Mouse (Mus musculus) liver, embryonic 15.5 days (tissue): Measurements from ENCODE around the gene Ncor2. TPM values are rescaled to one million over a fixed set of nuclear protein-coding genes. Genes with fewer than 3 reads are reported as not detected.

Experiments used
- ATAC-seq: fragments of 200-750 bp; cut with Nextera tagmentation; 2 replicates; pipeline ENCODE4 v1.8.0; 2017; ENCODE audit warnings: moderate number of reproducible peaks, mild to moderate bottlenecking, moderate library complexity; ENCODE audit not compliant: insufficient read depth
- H3K27ac ChIP-seq: fragments of 300-500 bp; sonication (generic); replicated peaks from 2 replicates; pipeline ENCODE4 v1.5.1; 2015; ENCODE audit warnings: mild to moderate bottlenecking, inconsistent platforms
- H3K27me3 ChIP-seq: fragments of 300-500 bp; sonication (generic); 2 replicates; pipeline ENCODE4 v1.6.1; 2015; ENCODE audit warnings: mild to moderate bottlenecking, inconsistent platforms
- H3K36me3 ChIP-seq: fragments of 300-500 bp; sonication (generic); replicated peaks from 2 replicates; pipeline ENCODE4 v1.6.1; 2015; ENCODE audit warnings: moderate library complexity, mild to moderate bottlenecking, inconsistent platforms
- H3K4me1 ChIP-seq: fragments of 300-500 bp; sonication (generic); replicated peaks from 2 replicates; pipeline ENCODE4 v1.6.1; 2015; ENCODE audit warnings: inconsistent platforms
- H3K4me2 ChIP-seq: fragments of 300-500 bp; sonication (generic); 2 replicates; pipeline ENCODE4 v1.6.1; 2015; ENCODE audit warnings: moderate library complexity, mild to moderate bottlenecking, inconsistent platforms
- H3K4me3 ChIP-seq: fragments of 300-500 bp; sonication (generic); replicated peaks from 2 replicates; pipeline ENCODE4 v1.5.1; 2015; ENCODE audit warnings: mild to moderate bottlenecking, inconsistent platforms
- H3K9ac ChIP-seq: fragments of 300-500 bp; sonication (generic); 2 replicates; pipeline ENCODE4 v1.6.1; 2015; ENCODE audit warnings: moderate library complexity, mild to moderate bottlenecking, inconsistent platforms
- H3K9me3 ChIP-seq: fragments of 300-500 bp; sonication (generic); replicated peaks from 2 replicates; pipeline ENCODE4 v1.6.1; 2016; ENCODE audit warnings: inconsistent platforms
- whole genome bisulfite sequencing: fragments of 180-500 bp; shearing (Covaris S2); methylation state at CpG from one replicate; pipeline ENCODE4 v1.1.7; 2015; ENCODE audit warnings: mixed read lengths; ENCODE audit not compliant: insufficient replicate concordance; 5-methylcytosine and 5-hydroxymethylcytosine counted together
- polyA plus RNA-seq: library from polyadenylated mRNA; unstranded; fragments of >200 nt; fragmentation: Nextera tagmentation; extraction: Ambion mirVana; gene quantifications from 2 replicates; pipeline ENCODE4 v1.2.1, GENCODE M21; 2015

The Ncor2 gene
- polyA plus RNA-seq, 1 experiment from 2014 or later: 3.8 TPM

- no peaks in the 10 kb centered on the region for H3K27me3 ChIP-seq
- no peak overlapping the region for H3K4me3 ChIP-seq
- ATAC-seq: no peak
- WGBS: 67% methylated on average over 4 of the region's 4 CpGs
- H3K9me3 ChIP-seq: no peaks in the 10 kb centered on the region
- H3K36me3 ChIP-seq: no peaks in the 10 kb centered on the region
- no peak overlapping the region for H3K27ac ChIP-seq
- no peak overlapping the region for H3K4me2 ChIP-seq
- no peak overlapping the region for H3K9ac ChIP-seq
- peaks cover 62% of the 10 kb centered on the region for H3K4me1 ChIP-seq
These were observed 23.6 kb downstream of the Ncor2 start for GRCm38 (mm10) chr5:125155451-125155850.

DNA sequence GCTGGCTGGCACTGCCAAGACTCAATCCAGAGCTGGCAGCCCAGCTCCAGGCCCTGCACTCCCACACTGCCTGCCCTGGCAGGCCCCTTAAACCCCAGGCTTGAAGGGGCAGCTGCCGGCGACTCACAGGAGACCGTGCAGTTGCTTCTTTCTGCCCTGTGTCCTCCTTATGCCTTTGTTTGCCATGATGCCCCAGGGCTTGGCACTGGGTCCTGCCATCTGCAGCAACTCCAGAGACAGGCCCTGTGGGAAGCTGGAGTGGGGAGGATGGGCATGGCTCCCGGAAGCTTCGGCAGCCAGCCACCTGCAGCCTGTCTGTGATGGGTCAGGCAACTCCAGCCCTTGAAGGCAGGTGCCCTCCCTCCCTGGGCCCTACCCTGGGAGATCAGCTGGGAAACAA is 24.0 kb downstream of the Ncor2 start:
- no peaks in the 10 kb centered on the region for H3K9me3 ChIP-seq
- no peak overlapping the region for H3K9ac ChIP-seq
- H3K27ac ChIP-seq: no peak overlapping the region
- WGBS: 74% methylated on average over 5 of the region's 5 CpGs
- no peak overlapping the region for H3K4me3 ChIP-seq
- H3K27me3 ChIP-seq: no peaks in the 10 kb centered on the region
- no peaks in the 10 kb centered on the region for H3K36me3 ChIP-seq
- ATAC-seq: no peak
- H3K4me2 ChIP-seq: no peak overlapping the region
- peaks cover 58% of the 10 kb centered on the region for H3K4me1 ChIP-seq

GRCm38 (mm10) chr5:125154178-125154577 is 24.8 kb downstream of the Ncor2 start:
- no peaks in the 10 kb centered on the region for H3K9me3 ChIP-seq
- H3K27ac ChIP-seq: no peak overlapping the region
- H3K27me3 ChIP-seq: no peaks in the 10 kb centered on the region
- no peak for ATAC-seq
- H3K9ac ChIP-seq: no peak overlapping the region
- no peaks in the 10 kb centered on the region for H3K36me3 ChIP-seq
- peaks cover 50% of the 10 kb centered on the region for H3K4me1 ChIP-seq
- H3K4me2 ChIP-seq: no peak overlapping the region
- WGBS: 64% methylated on average over 5 of the region's 5 CpGs
- H3K4me3 ChIP-seq: no peak overlapping the region

- Histone ChIP-seq H3K27ac (no peak overlapping the region), H3K4me2 (no peak overlapping the region), H3K9ac (no peak overlapping the region), H3K9me3 (no peaks in the 10 kb centered on the region), H3K36me3 (no peaks in the 10 kb centered on the region), H3K27me3 (no peaks in the 10 kb centered on the region), H3K4me3 (no peak overlapping the region), H3K4me1 (peaks cover 41% of the 10 kb centered on the region)
- no peak for ATAC-seq
- 46% methylated on average over 11 of the region's 11 CpGs for WGBS
These were observed 25.7 kb downstream of the Ncor2 start for GRCm38 (mm10) chr5:125153201-125153816.

- H3K4me2 ChIP-seq: no peak overlapping the region
- no peak overlapping the region for H3K9ac ChIP-seq
- whole genome bisulfite sequencing: 34% methylated on average over 17 of the region's 17 CpGs
These were observed 27.0 kb downstream of the Ncor2 start for GRCm38 (mm10) chr5:125151872-125152534.

GRCm38 (mm10) chr5:125150951-125151564 is 28.0 kb downstream of the Ncor2 start:
- Histone ChIP-seq H3K4me1 (peaks cover 22% of the 10 kb centered on the region), H3K27ac (no peak overlapping the region), H3K9me3 (no peaks in the 10 kb centered on the region), H3K4me3 (no peak overlapping the region), H3K36me3 (no peaks in the 10 kb centered on the region), H3K27me3 (no peaks in the 10 kb centered on the region), H3K9ac (no peak overlapping the region), H3K4me2 (no peak overlapping the region)
- ATAC-seq: no peak
- 50% methylated on average over 10 of the region's 10 CpGs for WGBS

More at GRCm38 (mm10) chr5:125151872-125152534, 27.0 kb downstream of the Ncor2 start:
- peak; percentile 17; the same call in 1 of the 2 replicates for ATAC-seq
- Histone ChIP-seq H3K36me3 (no peaks in the 10 kb centered on the region), H3K27me3 (no peaks in the 10 kb centered on the region), H3K9me3 (no peaks in the 10 kb centered on the region), H3K4me1 (peaks cover 28% of the 10 kb centered on the region), H3K4me3 (no peak overlapping the region), H3K27ac (no peak overlapping the region)

DNA sequence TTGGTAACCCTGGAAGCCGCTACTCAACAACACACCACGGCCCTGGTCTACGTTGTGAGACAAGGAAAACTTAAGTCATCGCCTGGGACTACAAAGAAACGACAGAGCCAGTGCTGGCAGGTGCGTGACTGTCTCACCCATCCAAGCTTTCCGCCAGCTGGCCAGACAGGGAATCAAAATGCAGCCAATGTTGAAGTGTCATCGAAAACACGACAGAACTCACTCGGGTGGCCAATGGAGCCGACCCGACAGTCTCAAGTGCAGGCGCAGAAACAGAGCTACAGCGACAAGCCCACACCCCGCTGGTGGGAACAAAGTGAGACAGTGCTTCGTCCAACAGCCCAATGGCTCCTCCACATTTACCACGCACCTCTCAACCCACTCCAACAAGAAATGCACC is 29.9 kb downstream of the Ncor2 start:
- H3K4me1 ChIP-seq: peaks cover 25% of the 10 kb centered on the region
- no peak overlapping the region for H3K4me2 ChIP-seq
- no peak overlapping the region for H3K27ac ChIP-seq
- H3K27me3 ChIP-seq: no peaks in the 10 kb centered on the region
- H3K9ac ChIP-seq: no peak overlapping the region
- no peaks in the 10 kb centered on the region for H3K36me3 ChIP-seq
- ATAC-seq: no peak
- WGBS: 79% methylated on average over 17 of the region's 17 CpGs
- H3K4me3 ChIP-seq: no peak overlapping the region
- no peaks in the 10 kb centered on the region for H3K9me3 ChIP-seq

- Histone ChIP-seq H3K27ac (no peak overlapping the region), H3K27me3 (no peaks in the 10 kb centered on the region), H3K4me3 (no peak overlapping the region), H3K36me3 (no peaks in the 10 kb centered on the region), H3K9me3 (no peaks in the 10 kb centered on the region), H3K4me1 (peaks cover 20% of the 10 kb centered on the region), H3K9ac (no peak overlapping the region), H3K4me2 (no peak overlapping the region)
- WGBS: 47% methylated on average over 5 of the region's 5 CpGs
- ATAC-seq: no peak
These were observed 30.3 kb downstream of the Ncor2 start for GRCm38 (mm10) chr5:125148686-125149085.

DNA sequence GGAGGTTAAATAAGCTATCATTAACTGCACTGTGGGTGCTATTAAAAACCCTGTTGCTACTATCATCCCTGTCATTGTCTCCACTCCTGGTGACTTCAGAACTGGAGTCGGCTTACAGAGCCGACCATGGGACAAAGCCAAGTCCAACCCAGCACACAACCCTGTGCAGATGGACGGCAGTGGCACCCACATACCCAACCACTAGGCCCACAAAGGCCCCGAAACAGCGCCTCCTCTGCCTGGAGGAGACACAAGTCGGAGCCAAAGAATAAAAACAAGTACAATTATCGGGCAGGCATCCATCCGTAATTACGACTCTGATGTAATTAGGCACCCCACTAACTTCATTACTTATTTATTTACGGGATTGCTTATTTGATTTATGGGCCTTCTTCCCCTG is 30.8 kb downstream of the Ncor2 start:
- Histone ChIP-seq H3K9me3 (no peaks in the 10 kb centered on the region), H3K4me2 (no peak overlapping the region), H3K36me3 (no peaks in the 10 kb centered on the region), H3K27ac (no peak overlapping the region), H3K9ac (no peak overlapping the region), H3K4me1 (peaks cover 17% of the 10 kb centered on the region), H3K4me3 (no peak overlapping the region), H3K27me3 (no peaks in the 10 kb centered on the region)
- 77% methylated on average over 10 of the region's 10 CpGs for WGBS
- ATAC-seq: no peak

DNA sequence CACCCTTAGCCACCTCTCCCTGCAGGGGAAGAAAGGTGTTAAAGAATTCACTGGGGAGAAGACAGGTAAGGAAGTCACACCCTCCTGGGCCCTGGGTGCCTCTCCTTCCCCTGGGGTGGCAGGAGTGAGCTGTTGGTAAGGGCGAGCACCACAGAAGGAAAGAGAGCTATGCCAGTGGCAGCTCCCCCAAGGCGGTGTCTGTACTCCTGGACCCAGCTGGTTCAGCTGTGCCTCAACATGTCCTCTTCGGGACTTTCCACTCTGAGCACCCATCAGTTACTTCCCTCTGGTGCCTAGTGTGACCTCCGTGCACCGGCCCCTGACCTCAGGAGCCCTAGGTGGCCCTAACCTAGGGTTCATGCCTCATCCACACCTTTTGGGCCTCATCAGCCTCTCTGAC is 31.9 kb downstream of the Ncor2 start:
- H3K4me3 ChIP-seq: no peak overlapping the region
- H3K27me3 ChIP-seq: no peaks in the 10 kb centered on the region
- no peak overlapping the region for H3K9ac ChIP-seq
- no peaks in the 10 kb centered on the region for H3K9me3 ChIP-seq
- H3K4me1 ChIP-seq: peaks cover 16% of the 10 kb centered on the region
- no peak overlapping the region for H3K27ac ChIP-seq
- H3K4me2 ChIP-seq: no peak overlapping the region
- ATAC-seq: no peak
- WGBS: 61% methylated on average over 5 of the region's 5 CpGs
- H3K36me3 ChIP-seq: no peaks in the 10 kb centered on the region

GRCm38 (mm10) chr5:125143114-125143872 is 35.7 kb downstream of the Ncor2 start:
- Histone ChIP-seq H3K36me3 (no peaks in the 10 kb centered on the region), H3K27ac (no peak overlapping the region), H3K4me1 (peaks cover 32% of the 10 kb centered on the region), H3K4me2 (no peak overlapping the region), H3K4me3 (no peak overlapping the region), H3K9me3 (no peaks in the 10 kb centered on the region), H3K9ac (no peak overlapping the region), H3K27me3 (no peaks in the 10 kb centered on the region)
- no peak for ATAC-seq
- WGBS: 62% methylated on average over 12 of the region's 12 CpGs
